Mouse (Mus musculus) olfactory bulb, adult 2 months (tissue): ENCODE measurements around the gene Camta1.

Source experiments
- CTCF ChIP-seq: fragments of 200-500 bp; IDR thresholded peaks from 2 replicates; pipeline ENCODE4 v1.5.1; 2012; ENCODE audit warnings: low read depth, mild to moderate bottlenecking, low read length, moderate library complexity; ENCODE audit not compliant: insufficient read depth
- POLR2A ChIP-seq: fragments of 200-500 bp; IDR thresholded peaks from 2 replicates; pipeline ENCODE4 v1.6.1; 2012; ENCODE audit warnings: mild to moderate bottlenecking, low read depth, low read length, moderate library complexity; ENCODE audit not compliant: insufficient read depth

DNA sequence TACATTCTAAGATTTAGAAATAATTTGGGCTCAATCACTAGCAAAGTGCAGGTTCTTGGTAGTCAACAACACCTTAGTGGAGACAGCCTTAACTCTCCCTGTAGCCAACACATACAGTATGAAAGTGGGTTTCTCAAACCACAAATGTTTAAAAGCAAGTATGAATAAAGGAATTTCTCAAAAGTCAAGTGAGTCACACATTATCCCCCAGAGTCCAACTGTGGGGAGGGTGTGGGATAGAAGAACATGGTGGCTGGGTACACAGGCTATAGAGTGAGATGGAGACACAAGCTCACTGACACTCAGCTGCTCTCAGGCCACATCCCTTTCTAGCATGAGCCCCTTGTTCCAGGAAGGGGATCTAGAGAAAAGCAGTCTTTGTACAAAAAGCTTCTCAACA, 34.3 kb downstream of the Camta1 start:
- TF ChIP-seq CTCF (no peak), POLR2A (no peak)
